Mouse (Mus musculus) heart, adult 2 months (tissue): ENCODE data around the gene Cad.

Experiments used
- CTCF ChIP-seq: fragments of 200-600 bp; IDR thresholded peaks from 2 replicates; pipeline ENCODE4 v1.8.1; 2022; ENCODE audit warnings: antibody characterized with exemption, mild to moderate bottlenecking, moderate library complexity
- POLR2A ChIP-seq: fragments of 200-500 bp; IDR thresholded peaks from 2 replicates; pipeline ENCODE4 v1.6.1; 2011; ENCODE audit warnings: mild to moderate bottlenecking, low read depth, low read length, control low read depth; ENCODE audit not compliant: insufficient read depth

- TF ChIP-seq POLR2A (no peak), CTCF (no peak)
These were observed 8.2 kb upstream of the Cad start for GRCm38 (mm10) chr5:31046416-31046815.
